Mouse (Mus musculus) bone marrow, adult 2 months (tissue): ENCODE results near the gene 4931440F15Rik. TPM values are rescaled to one million over a fixed set of nuclear protein-coding genes. Genes with fewer than 3 reads are reported as not detected.
A peak's percentile ranks its signal among the peaks of the same experiment; 100 is the strongest.
"Not testable (repeated sequence)": the region's sequence is repeated elsewhere in the genome, so short reads cannot be mapped to it uniquely, and the experiment has no call there.

Source experiments
- H3K27ac ChIP-seq: fragments of 200-500 bp; 2 replicates; pipeline ENCODE4 v1.5.1; 2012; ENCODE audit warnings: low read depth, mild to moderate bottlenecking, control low read depth, inconsistent platforms, low read length; ENCODE audit not compliant: control insufficient read depth, poor library complexity, insufficient read depth
- H3K4me1 ChIP-seq: fragments of 200-500 bp; 2 replicates; pipeline ENCODE4 v1.6.1; 2011; ENCODE audit warnings: low read length; ENCODE audit not compliant: control insufficient read depth, insufficient read depth
- H3K4me3 ChIP-seq: fragments of 200-500 bp; replicated peaks from 2 replicates; pipeline ENCODE3; 2011; ENCODE audit warnings: mild to moderate bottlenecking, low read depth, low read length, control low read depth; ENCODE audit not compliant: control insufficient read depth
- CTCF ChIP-seq: fragments of 200-500 bp; IDR thresholded peaks from 2 replicates; pipeline ENCODE4 v1.5.1; 2011; ENCODE audit warnings: low read length, control low read depth; ENCODE audit not compliant: control insufficient read depth, insufficient read depth
- POLR2A ChIP-seq: fragments of 200-500 bp; IDR thresholded peaks from 2 replicates; pipeline ENCODE4 v1.6.1; 2011; ENCODE audit warnings: low read depth, mild to moderate bottlenecking, control low read depth, low read length, borderline replicate concordance; ENCODE audit not compliant: control insufficient read depth
- WGBS: fragments of 180-500 bp; shearing (Covaris S2); methylation state at CpG from one replicate; pipeline ENCODE4 v1.1.7; 2018; 5-methylcytosine and 5-hydroxymethylcytosine counted together
- polyA plus RNA-seq: library from polyadenylated mRNA; stranded (reverse); fragments of >200 nt; gene quantifications from 2 replicates; pipeline ENCODE4 v1.2.4, GENCODE M21; 2011; ENCODE audit warnings: low replicate concordance; ENCODE audit not compliant: missing spikeins, insufficient read depth, insufficient read length

4931440F15Rik gene
- polyA plus RNA-seq = not detected in 2 replicates

- 46% methylated on average over 21 of the region's 21 CpGs for WGBS
- H3K4me1 ChIP-seq, H3K4me3 ChIP-seq: not testable (repeated sequence)
These were observed at the start of gene 4931440F15Rik for GRCm38 (mm10) chr11:29825271-29825718. Gene 4931440F15Rik (minus strand): TSS chr11:29825668.

GRCm38 (mm10) chr11:29874781-29875180 lies 49.3 kb upstream of the 4931440F15Rik start:
- 78% methylated on average over 1 of the region's 1 CpGs for WGBS

More at GRCm38 (mm10) chr11:29825271-29825718, at the start of gene 4931440F15Rik:
- H3K27ac ChIP-seq = not testable (repeated sequence)

GRCm38 (mm10) chr11:29870174-29870573 lies 44.7 kb upstream of the 4931440F15Rik start:
- Histone ChIP-seq H3K4me1 (no peaks in the 10 kb centered on the region), H3K4me3 (no peak overlapping the region), H3K27ac (no peak overlapping the region)
- no peak for TF ChIP-seq CTCF
- TF ChIP-seq POLR2A = no peak
- WGBS = 72% methylated on average over 2 of the region's 2 CpGs

More at GRCm38 (mm10) chr11:29874781-29875180, 49.3 kb upstream of the 4931440F15Rik start:
- not testable (repeated sequence) for H3K4me1 ChIP-seq, H3K4me3 ChIP-seq, H3K27ac ChIP-seq

GRCm38 (mm10) chr11:29864269-29864668 lies 38.8 kb upstream of the 4931440F15Rik start:
- Histone ChIP-seq H3K4me1 (no peaks in the 10 kb centered on the region), H3K4me3 (no peak overlapping the region), H3K27ac (no peak overlapping the region)
- TF ChIP-seq CTCF (no peak), POLR2A (no peak)

GRCm38 (mm10) chr11:29861750-29862397 lies 36.4 kb upstream of the 4931440F15Rik start:
- Histone ChIP-seq H3K27ac (no peak overlapping the region), H3K4me3 (no peak overlapping the region), H3K4me1 (no peaks in the 10 kb centered on the region)
- TF ChIP-seq POLR2A = no peak
- TF ChIP-seq CTCF = peak; percentile 24; the same call in 1 of the 2 replicates
- WGBS = 55% methylated on average over 2 of the region's 2 CpGs

GRCm38 (mm10) chr11:29861040-29861439 lies 35.6 kb upstream of the 4931440F15Rik start:
- WGBS = 74% methylated on average over 2 of the region's 2 CpGs
- H3K4me1 ChIP-seq = no peaks in the 10 kb centered on the region
- no peak overlapping the region for H3K4me3 ChIP-seq
- TF ChIP-seq CTCF (no peak), POLR2A (no peak)
- H3K27ac ChIP-seq = no peak overlapping the region

- no peak for TF ChIP-seq POLR2A
- Histone ChIP-seq H3K27ac (no peak overlapping the region), H3K4me1 (no peaks in the 10 kb centered on the region), H3K4me3 (no peak overlapping the region)
- 80% methylated on average over 3 of the region's 3 CpGs for WGBS
These were observed 15.2 kb upstream of the 4931440F15Rik start for GRCm38 (mm10) chr11:29840606-29841227.

GRCm38 (mm10) chr11:29839781-29840180 lies 14.3 kb upstream of the 4931440F15Rik start:
- TF ChIP-seq POLR2A = no peak
- TF ChIP-seq CTCF = no peak
- Histone ChIP-seq H3K4me3 (no peak overlapping the region), H3K27ac (no peak overlapping the region), H3K4me1 (no peaks in the 10 kb centered on the region)
- WGBS = 59% methylated on average over 3 of the region's 3 CpGs

- no peak for TF ChIP-seq CTCF
- TF ChIP-seq POLR2A = no peak
- Histone ChIP-seq H3K4me3 (no peak overlapping the region), H3K4me1 (no peaks in the 10 kb centered on the region), H3K27ac (no peak overlapping the region)
These were observed 11.6 kb upstream of the 4931440F15Rik start for GRCm38 (mm10) chr11:29837066-29837465.

- no peaks in the 10 kb centered on the region for H3K4me1 ChIP-seq
- no peak overlapping the region for H3K4me3 ChIP-seq
- no peak overlapping the region for H3K27ac ChIP-seq
- WGBS = 72% methylated on average over 2 of the region's 2 CpGs
- TF ChIP-seq POLR2A (no peak), CTCF (no peak)
These were observed 2.3 kb upstream of the 4931440F15Rik start for GRCm38 (mm10) chr11:29827729-29828128.
